Mouse (Mus musculus) ovary, postnatal 10 days (tissue): ENCODE data around the gene Cyp3a41a.
"Not testable (repeated sequence)": the region's sequence is repeated elsewhere in the genome, so short reads cannot be mapped to it uniquely, and the experiment has no call there.

Experiments used
- DNase-seq: peaks from one replicate; pipeline ENCODE4 v3.0.0; 2022; ENCODE audit warnings: low spot score

Gene Cyp3a41a

GRCm38 (mm10) chr5:145720036-145720435 lies at the start of gene Cyp3a41a:
Gene Cyp3a41a (minus strand): TSS chr5:145720136.
- not testable (repeated sequence) for DNase-seq

- DNase-seq = not testable (repeated sequence)
Observed at GRCm38 (mm10) chr5:145737512-145737911, 17.6 kb upstream of the Cyp3a41a start.

- not testable (repeated sequence) for DNase-seq
Observed at GRCm38 (mm10) chr5:145714296-145714695, 5.6 kb downstream of the Cyp3a41a start.

- not testable (repeated sequence) for DNase-seq
Observed at GRCm38 (mm10) chr5:145707372-145707771, 12.6 kb downstream of the Cyp3a41a start.

GRCm38 (mm10) chr5:145662007-145662406 lies 57.9 kb downstream of the Cyp3a41a start:
- no peak for DNase-seq

- no peak for DNase-seq
Observed at GRCm38 (mm10) chr5:145647779-145648178, 72.2 kb downstream of the Cyp3a41a start.
